Mouse (Mus musculus) layer of hippocampus, adult 9-10 months (tissue): ENCODE data around the gene Scml4.

Source experiments
- DNase-seq: peaks from one replicate; pipeline ENCODE4 v3.0.0; 2022; ENCODE audit warnings: low spot score

Gene Scml4

GRCm38 (mm10) chr10:42951078-42952045 is 91.2 kb downstream of the Scml4 start:
- DNase-seq: no peak

GRCm38 (mm10) chr10:42952046-42952420 is 91.9 kb downstream of the Scml4 start:
- no peak for DNase-seq

DNA sequence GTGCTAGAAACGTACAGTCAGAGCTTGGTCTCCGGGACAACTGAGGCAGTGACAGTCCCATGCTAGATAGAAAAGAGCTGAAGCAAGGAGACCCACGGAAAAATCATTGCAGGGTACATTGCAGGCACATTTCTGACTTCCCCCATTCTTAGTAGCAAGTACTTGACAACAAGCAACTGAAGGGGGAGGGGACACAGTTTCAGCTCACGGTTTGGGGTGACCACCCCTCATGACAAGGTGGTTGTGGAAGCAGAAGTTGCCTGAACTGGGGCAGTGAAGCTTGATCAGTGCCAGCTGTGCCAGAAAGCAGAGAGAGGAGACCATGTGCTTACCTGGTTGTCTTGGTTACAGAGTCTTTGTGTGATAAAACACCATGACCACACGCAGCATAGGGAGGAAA is 93.4 kb downstream of the Scml4 start:
- no peak for DNase-seq

GRCm38 (mm10) chr10:42955205-42955604 is 95.0 kb downstream of the Scml4 start:
- DNase-seq: no peak

- peak; percentile 63 for DNase-seq
Measured at GRCm38 (mm10) chr10:42957881-42958651, 97.9 kb downstream of the Scml4 start.

GRCm38 (mm10) chr10:42958686-42959085 is 98.5 kb downstream of the Scml4 start:
- no peak for DNase-seq

GRCm38 (mm10) chr10:42961771-42962170 is 101.6 kb downstream of the Scml4 start:
- no peak for DNase-seq

GRCm38 (mm10) chr10:42962181-42962601 is 102.0 kb downstream of the Scml4 start:
- DNase-seq: no peak

GRCm38 (mm10) chr10:42962655-42963054 is 102.5 kb downstream of the Scml4 start:
- no peak for DNase-seq

DNA sequence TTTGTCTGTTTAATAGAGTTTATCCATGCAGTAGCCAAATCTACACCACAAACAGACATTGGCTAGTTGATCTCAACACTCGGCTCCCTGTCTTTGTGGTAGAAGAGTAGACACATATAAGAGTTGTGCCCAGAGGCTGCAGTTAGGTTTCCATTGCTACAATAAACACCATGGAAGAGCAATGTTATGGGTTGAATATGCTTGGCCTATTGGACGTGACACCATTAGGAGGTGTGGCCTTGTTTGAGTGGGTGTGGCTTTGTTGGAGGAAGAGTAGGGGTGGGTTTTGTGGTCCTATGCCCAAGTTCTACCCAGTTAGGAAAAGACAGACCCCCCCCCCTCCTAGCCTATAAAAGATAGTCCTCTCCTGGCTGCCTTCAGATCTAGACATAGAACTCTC is 102.9 kb downstream of the Scml4 start:
- DNase-seq: no peak

DNA sequence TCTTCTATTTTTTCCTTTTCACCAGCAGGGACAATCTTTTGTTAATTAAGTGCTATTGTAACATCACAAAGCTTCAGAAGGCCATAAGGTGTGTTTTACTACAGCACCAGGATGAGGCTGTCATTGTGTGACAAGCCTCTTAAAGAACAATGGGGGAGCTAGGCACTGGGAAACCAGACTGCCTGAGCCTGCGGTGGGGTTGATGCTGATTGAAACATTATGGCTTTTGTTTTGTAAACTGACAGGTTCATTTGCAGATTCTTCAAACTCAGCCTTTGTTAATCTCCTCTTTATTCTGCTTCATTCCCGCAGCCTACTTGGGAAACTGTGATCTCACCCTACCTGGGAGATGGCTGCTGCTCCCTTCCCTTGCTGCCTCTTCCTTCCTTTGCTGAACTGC is 108.2 kb downstream of the Scml4 start:
- no peak for DNase-seq

- DNase-seq: no peak
Measured at GRCm38 (mm10) chr10:42972504-42973172, 112.5 kb downstream of the Scml4 start.

DNA sequence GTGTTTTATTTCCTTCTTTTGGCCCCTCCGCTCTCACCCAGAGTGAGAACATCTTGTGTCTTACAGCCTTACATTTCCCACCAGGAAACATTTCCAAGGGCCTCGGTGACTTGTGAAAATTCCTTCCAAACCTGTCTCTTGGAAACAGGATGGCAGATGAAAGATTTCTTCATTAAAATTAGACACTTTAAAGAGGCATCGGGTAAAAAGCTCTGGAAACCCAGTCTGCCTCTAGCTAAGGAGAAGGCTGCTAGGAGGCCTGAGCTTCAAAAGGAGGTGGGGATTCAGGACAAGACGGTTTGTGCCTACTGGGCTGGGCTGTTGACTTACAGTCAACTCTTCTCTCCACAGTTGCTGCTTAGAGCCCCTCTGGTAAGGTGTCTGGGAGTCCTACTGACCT is 113.4 kb downstream of the Scml4 start:
- no peak for DNase-seq

GRCm38 (mm10) chr10:42976577-42976976 is 116.4 kb downstream of the Scml4 start:
- DNase-seq: no peak

DNA sequence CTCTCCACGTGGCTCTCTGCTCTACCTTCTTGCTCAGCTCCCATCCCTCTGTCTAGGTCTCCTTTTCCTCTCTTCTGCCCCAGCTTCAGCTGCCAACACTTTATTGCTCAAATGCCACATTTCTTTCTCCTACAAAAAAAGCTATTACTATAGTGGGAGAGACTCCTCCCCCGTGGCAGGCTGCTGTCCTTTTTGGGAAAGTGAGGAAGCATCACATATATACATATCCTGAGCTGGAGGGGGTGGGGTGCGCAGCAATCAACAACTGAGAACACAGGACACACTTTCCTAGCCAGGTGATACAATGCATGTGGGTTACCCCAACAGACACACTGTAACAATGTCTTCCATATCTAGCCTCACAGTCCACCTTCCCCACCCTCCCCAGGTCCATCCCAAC is 118.2 kb downstream of the Scml4 start:
- DNase-seq: no peak

DNA sequence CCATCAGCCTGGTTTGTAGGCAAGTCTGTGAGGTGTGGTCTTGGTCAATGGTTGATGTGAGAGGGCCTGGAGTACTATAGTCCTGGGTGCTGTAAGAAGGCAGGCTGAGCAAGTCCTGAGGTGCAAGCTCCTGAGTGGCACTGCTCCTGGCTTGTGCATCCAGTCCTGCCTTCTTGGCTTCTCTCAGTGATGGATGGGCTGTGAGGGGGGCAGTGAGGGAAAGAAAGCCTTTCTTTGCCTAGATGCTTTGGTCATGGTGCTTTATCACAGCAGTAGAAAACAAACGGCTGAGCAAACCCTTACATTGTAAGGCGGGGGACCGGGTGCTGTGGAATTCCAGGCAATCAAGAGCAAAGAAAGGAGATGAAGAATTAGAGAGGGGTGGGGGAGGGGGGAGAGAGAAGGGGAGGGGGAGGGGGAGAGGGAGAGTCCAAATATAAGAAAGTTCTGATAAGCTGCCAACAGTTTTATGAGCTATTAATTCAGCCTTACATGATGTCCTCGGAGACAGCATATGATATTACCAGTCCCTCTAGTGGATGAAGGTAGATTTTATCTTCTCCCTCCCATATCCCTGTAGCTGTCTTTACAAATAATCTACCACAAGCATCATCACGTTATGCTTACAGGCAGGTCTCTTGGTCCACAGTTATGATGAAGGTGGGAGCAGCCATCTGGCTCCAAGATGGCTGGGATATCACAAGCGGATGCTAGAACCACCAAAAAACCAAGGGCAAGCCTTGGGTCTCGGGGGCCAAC is 121.0 kb downstream of the Scml4 start:
- DNase-seq: no peak

- no peak for DNase-seq
Measured at GRCm38 (mm10) chr10:42984886-42985285, 124.7 kb downstream of the Scml4 start.

DNA sequence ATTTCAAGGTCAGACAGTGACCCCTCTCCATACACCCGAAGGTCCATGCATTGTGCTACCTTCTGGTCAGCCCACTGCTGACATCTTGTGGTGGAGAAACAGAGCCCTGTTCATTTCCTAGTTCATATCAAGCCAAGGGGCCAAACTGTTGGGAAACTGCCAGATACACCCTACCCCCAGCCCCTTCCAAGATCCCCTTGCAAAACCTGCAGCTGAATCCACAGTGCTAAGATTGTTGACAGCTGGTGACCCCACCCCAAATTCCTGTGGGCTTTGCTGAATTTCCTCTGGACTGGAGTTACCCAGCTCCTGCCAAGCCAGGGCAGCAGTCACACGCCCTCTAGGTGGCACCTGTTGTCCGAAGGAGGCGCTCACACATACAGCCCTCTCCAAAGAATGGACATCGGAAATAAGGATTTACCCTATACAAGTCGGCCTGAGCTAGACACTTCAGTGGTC is 127.5 kb downstream of the Scml4 start:
- no peak for DNase-seq

- DNase-seq: no peak
Measured at GRCm38 (mm10) chr10:42988627-42989026, 128.5 kb downstream of the Scml4 start.

GRCm38 (mm10) chr10:42989910-42990309 is 129.7 kb downstream of the Scml4 start:
- no peak for DNase-seq

- no peak for DNase-seq
Measured at GRCm38 (mm10) chr10:42991018-42991417, 130.8 kb downstream of the Scml4 start.

- no peak for DNase-seq
Measured at GRCm38 (mm10) chr10:42994331-42994782, 134.2 kb downstream of the Scml4 start.
